Mouse (Mus musculus): ENCODE results near the gene Calm4.

GRCm38 (mm10) chr13:3856252-3856651 lies 18.7 kb downstream of the Calm4 start:
- no peak for TF ChIP-seq CTCF (IDR thresholded peaks at IDR 0.05; ENCODE audit: low read depth)
- TF ChIP-seq EP300 (optimal IDR thresholded peaks at IDR 0.05), result no peak
